Mouse (Mus musculus) thymus, postnatal 14 days (tissue): Measurements from ENCODE around the gene Fam43b.

Experiments
- DNase-seq: peaks from one replicate; pipeline ENCODE4 v3.0.0; 2021

The Fam43b gene

DNA sequence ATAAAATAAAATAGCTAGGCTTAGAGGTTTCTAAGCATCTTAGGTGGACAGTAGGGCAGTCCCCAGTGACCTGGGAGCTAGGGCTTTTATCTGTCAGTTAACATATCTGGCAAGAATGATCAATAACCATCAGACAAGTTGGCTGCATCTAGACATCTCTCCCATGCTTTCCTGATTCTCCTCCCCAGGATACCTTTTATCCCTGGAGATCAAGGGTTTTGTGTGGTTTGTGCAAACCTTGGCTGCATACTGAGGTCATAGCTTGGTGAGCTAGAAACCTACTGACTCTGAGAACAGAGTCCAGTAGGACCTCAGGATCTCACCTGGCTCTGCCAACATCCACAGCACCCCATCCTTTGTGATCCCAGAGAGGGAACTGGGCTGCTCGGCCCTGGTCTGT, 49.0 kb downstream of the Fam43b start:
- no peak for DNase-seq

DNA sequence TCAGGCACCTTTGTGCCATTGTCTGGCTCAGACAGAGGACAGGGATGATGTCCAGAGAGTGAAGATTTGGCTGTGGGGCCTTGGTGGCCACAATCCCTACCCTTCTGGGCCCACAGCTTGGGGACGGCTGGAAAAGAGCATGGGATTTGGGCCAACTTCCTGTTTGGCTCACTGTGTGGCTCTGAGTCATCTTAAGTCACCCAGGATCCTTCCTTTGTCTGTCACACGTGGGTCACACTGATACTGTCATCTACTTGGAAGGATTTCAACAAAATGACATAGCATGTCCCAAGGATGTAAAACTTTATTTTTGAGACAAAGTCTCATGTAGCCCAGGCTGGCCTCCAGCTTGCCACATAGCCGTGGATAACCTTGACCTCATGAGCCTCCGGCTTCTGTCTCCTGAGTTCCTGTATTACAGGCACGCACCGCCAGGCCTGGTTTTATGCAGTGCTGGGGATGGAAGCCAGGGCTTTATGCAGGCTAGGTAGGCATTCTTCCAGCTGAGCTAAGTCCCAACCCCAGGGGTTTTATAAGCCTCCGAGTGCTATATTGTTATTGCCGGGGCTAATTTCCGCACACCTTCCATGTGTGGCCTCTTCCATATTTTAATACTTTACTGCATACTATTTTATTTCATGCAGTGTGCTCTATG, 51.3 kb downstream of the Fam43b start:
- DNase-seq = no peak
